Mouse (Mus musculus): Measurements from ENCODE around the gene Pip5k1b. TPM values are rescaled to one million over a fixed set of nuclear protein-coding genes. Genes with fewer than 3 reads are reported as not detected.
A peak's percentile ranks its signal among the peaks of the same experiment; 100 is the strongest.

Pip5k1b gene
- polyA plus RNA-seq, 1 experiment: 3.1 TPM

DNA sequence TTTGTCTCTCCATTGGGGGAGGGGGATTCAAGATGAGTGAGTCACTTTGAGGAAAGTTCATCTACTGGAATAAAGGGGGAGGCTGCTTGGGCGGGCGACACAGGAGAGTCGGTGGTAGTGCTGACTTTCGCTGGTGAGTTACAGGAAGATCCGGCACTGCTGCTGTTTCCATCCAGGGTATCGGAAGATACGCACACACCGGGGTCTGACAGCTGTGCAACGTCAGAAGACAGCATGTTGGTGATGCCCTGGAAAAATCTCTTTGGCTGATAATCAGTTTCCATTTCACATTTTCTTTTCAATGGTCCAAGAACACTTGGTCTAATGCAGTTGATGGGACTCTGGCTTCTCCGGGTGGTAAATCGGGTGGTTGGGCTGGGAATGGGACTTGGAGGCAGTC is 79.2 kb downstream of the Pip5k1b start:
- H3K9me3 ChIP-seq (ENCODE audit: control insufficient read depth, low read length): no peaks in the 10 kb centered on the region
- H3K4me1 ChIP-seq (ENCODE audit: control insufficient read depth): peaks cover 50% of the 10 kb centered on the region
- H3K36me3 ChIP-seq (ENCODE audit: control insufficient read depth): peaks cover 51% of the 10 kb centered on the region
- no peak for TF ChIP-seq GATA1 (IDR thresholded peaks at IDR 0.05; ENCODE audit: low read length)
- TF ChIP-seq TAL1 (IDR thresholded peaks at IDR 0.05; ENCODE audit: low read length): no peak
- H3K4me3 ChIP-seq (replicated peaks): peak overlapping the region; percentile 93
- no peaks in the 10 kb centered on the region for H3K27me3 ChIP-seq (ENCODE audit: control insufficient read depth)

DNA sequence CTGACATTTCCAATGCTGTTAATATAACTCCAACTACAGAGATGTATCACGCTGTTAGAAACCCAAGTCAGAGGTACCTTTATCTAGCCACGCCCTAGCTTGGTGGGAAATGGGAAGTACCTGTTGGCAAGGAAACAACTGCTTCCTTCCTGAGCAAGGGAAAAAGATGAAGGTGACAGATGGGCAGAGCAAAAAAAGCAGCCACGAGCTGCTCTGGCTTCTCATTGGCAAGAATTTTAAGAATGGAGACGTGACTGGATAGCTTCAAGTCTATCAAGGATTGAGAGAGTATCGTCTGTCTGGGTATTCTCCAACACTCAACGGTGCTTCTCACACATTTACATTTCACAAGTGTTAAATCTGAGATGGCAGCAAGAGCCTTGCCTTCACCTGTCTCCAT is 80.4 kb downstream of the Pip5k1b start:
- Histone ChIP-seq H3K4me3 (replicated peaks) (peak overlapping the region; percentile 93), H3K27me3 (ENCODE audit: control insufficient read depth) (no peaks in the 10 kb centered on the region), H3K4me1 (ENCODE audit: control insufficient read depth) (peaks cover 50% of the 10 kb centered on the region), H3K9me3 (ENCODE audit: control insufficient read depth, low read length) (no peaks in the 10 kb centered on the region), H3K36me3 (ENCODE audit: control insufficient read depth) (peaks cover 52% of the 10 kb centered on the region)
- TF ChIP-seq GATA1 (IDR thresholded peaks at IDR 0.05; ENCODE audit: low read length) (no peak), TAL1 (IDR thresholded peaks at IDR 0.05; ENCODE audit: low read length) (no peak)

DNA sequence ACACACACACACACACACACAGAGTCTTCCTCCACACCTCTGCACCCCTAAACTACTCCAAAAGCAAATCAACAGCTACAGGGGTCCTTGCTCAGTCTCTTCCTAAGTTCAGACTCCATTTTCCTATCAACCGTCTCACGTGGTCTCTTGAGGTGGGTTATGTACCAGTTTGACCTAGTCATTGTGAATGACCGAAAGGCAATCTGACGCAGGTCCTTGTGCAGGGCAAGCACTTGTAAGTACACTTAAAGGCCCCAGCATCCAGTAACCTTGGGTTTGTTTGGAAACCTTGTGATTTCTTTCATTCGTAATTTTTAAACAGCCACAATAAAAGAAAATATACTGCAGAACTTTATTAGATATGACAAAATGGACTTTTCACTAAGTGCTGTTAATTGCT is 83.2 kb downstream of the Pip5k1b start:
- Histone ChIP-seq H3K27me3 (ENCODE audit: control insufficient read depth) (no peaks in the 10 kb centered on the region), H3K9me3 (ENCODE audit: control insufficient read depth, low read length) (no peaks in the 10 kb centered on the region), H3K36me3 (ENCODE audit: control insufficient read depth) (peaks cover 48% of the 10 kb centered on the region), H3K4me3 (replicated peaks) (no peak overlapping the region), H3K4me1 (ENCODE audit: control insufficient read depth) (peaks cover 38% of the 10 kb centered on the region)
- TF ChIP-seq TAL1 (IDR thresholded peaks at IDR 0.05; ENCODE audit: low read length) (no peak), GATA1 (IDR thresholded peaks at IDR 0.05; ENCODE audit: low read length) (no peak)

DNA sequence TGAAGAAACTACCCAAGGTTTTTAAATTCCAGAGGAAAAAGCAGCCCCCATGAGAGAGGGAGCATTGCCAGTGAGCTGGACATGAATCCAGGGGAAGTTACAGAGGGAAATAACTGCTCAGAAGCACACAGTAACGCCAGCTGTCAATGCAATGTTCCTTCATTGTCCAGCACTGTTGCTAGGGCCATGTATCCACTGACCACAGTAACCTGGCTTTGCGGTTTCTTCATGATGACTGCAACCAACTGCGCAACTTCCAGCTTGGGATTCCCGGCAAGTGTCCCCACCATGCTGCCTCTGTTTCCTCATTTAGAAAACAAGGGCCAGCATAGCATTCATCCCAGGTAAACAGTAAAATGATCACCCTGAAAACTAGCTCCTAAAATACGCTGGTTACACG is 84.1 kb downstream of the Pip5k1b start:
- H3K4me1 ChIP-seq (ENCODE audit: control insufficient read depth): peaks cover 33% of the 10 kb centered on the region
- H3K27me3 ChIP-seq (ENCODE audit: control insufficient read depth): no peaks in the 10 kb centered on the region
- peaks cover 45% of the 10 kb centered on the region for H3K36me3 ChIP-seq (ENCODE audit: control insufficient read depth)
- no peak overlapping the region for H3K4me3 ChIP-seq (replicated peaks)
- no peaks in the 10 kb centered on the region for H3K9me3 ChIP-seq (ENCODE audit: control insufficient read depth, low read length)
- TF ChIP-seq TAL1 (IDR thresholded peaks at IDR 0.05; ENCODE audit: low read length): no peak
- TF ChIP-seq GATA1 (IDR thresholded peaks at IDR 0.05; ENCODE audit: low read length): no peak

DNA sequence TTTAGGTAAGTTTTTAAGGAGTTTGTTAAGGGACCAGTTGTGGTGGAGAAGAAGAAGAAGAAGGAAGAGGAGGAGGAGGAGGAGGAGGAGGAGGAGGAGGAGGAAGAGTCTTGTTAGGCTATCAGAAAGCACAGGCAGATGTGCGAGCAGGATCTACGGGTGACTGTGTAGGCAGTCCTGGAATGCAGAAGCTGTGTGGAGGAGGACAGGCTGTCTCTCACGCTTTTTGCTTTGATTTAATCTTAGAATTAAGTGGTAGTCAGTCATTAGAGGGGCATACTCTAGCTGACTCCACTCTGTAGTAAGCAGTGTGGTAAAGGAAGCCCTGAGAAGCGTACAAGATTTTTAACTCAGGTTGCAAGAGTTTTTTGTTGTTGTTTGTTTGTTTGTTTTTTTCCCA is 86.5 kb downstream of the Pip5k1b start:
- no peaks in the 10 kb centered on the region for H3K27me3 ChIP-seq (ENCODE audit: control insufficient read depth)
- H3K36me3 ChIP-seq (ENCODE audit: control insufficient read depth): peaks cover 31% of the 10 kb centered on the region
- H3K4me3 ChIP-seq (replicated peaks): no peak overlapping the region
- TF ChIP-seq GATA1 (IDR thresholded peaks at IDR 0.05; ENCODE audit: low read length): no peak
- no peak for TF ChIP-seq TAL1 (IDR thresholded peaks at IDR 0.05; ENCODE audit: low read length)
- peaks cover 3% of the 10 kb centered on the region; the same call in 1 of the 2 replicates for H3K9me3 ChIP-seq (ENCODE audit: control insufficient read depth, low read length)
- peaks cover 15% of the 10 kb centered on the region for H3K4me1 ChIP-seq (ENCODE audit: control insufficient read depth)

DNA sequence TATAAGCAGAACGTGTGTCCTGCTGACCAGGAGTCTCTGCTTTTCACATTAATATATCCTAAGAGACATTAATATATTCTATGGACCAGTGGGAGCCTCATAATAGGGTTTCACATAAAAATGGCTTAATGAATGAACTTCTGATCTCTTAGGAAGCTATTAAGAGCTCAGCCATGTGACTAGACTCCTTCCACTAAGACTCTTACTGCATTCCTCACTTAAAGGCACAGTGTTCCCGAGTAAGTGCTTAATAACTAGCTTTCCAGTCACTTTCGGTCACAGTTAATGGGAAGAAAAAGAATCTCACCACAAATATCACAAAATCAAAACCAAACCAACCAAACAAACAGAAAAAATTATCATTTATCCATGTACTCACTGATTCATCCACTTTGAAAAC is 87.1 kb downstream of the Pip5k1b start:
- peaks cover 25% of the 10 kb centered on the region for H3K36me3 ChIP-seq (ENCODE audit: control insufficient read depth)
- no peaks in the 10 kb centered on the region for H3K27me3 ChIP-seq (ENCODE audit: control insufficient read depth)
- no peak overlapping the region for H3K4me3 ChIP-seq (replicated peaks)
- no peak for TF ChIP-seq GATA1 (IDR thresholded peaks at IDR 0.05; ENCODE audit: low read length)
- no peak for TF ChIP-seq TAL1 (IDR thresholded peaks at IDR 0.05; ENCODE audit: low read length)
- H3K9me3 ChIP-seq (ENCODE audit: control insufficient read depth, low read length): peaks cover 5% of the 10 kb centered on the region; the same call in 1 of the 2 replicates
- peaks cover 11% of the 10 kb centered on the region for H3K4me1 ChIP-seq (ENCODE audit: control insufficient read depth)

DNA sequence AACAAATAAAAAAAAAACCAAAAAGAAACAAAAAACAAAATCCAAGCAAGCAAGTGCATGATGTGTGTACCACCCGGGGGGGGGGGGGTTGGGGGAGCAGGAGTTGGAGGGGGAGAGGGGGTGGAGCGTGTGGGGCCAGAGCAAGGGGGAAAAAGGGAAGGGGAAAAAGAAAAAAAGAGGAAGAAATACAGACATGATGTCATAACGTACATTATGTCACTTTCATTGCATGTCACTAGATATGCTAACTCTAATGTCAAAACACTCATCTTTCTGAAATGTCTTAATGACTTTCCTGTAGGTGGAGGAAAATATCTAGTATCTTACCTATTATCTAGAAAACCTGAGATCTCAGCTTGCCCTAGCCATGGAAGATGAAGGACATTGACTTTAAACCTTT is 92.7 kb downstream of the Pip5k1b start:
- TF ChIP-seq TAL1 (IDR thresholded peaks at IDR 0.05; ENCODE audit: low read length) (no peak), GATA1 (IDR thresholded peaks at IDR 0.05; ENCODE audit: low read length) (no peak)

DNA sequence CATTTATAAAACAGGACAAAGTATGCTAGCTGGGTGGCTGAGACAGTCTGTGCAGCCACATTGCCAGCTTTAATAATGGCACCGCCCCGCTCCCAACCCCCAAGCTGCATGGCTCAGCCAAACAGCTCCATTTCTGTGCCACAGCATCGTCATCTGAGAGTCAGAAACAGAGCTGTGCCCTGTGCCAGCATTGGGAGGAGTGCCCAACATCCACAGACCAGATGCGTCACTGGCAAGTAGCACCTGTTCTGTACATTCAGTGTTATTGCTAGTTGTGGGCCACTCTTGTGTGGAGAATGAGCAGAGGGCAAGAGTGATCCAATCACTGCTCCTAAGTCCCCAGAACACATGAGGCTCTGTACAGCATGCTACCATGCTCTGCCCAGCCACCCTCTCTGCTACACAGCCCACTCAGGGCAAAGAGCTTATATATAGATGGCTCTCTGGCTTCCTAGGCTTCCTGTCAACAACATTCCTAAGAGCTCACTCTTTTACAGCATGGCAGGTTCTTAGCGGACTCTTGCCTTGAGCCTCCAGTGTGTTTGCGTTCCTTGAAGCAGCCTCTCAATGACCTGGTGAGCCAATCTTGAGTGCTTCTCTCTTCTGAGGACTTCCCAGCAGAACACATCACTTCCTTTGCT is 99.0 kb downstream of the Pip5k1b start:
- no peaks in the 10 kb centered on the region for H3K27me3 ChIP-seq (ENCODE audit: control insufficient read depth)
- TF ChIP-seq TAL1 (IDR thresholded peaks at IDR 0.05; ENCODE audit: low read length) (no peak), GATA1 (IDR thresholded peaks at IDR 0.05; ENCODE audit: low read length) (no peak)

More for the DNA sequence above, 92.7 kb downstream of the Pip5k1b start:
- H3K36me3 ChIP-seq (ENCODE audit: control insufficient read depth): peaks cover 5% of the 10 kb centered on the region
- H3K4me1 ChIP-seq (ENCODE audit: control insufficient read depth): peaks cover 2% of the 10 kb centered on the region; the same call in 1 of the 2 replicates
- H3K9me3 ChIP-seq (ENCODE audit: control insufficient read depth, low read length): peaks cover 5% of the 10 kb centered on the region; the same call in 1 of the 2 replicates
- H3K4me3 ChIP-seq (replicated peaks): no peak overlapping the region
- H3K27me3 ChIP-seq (ENCODE audit: control insufficient read depth): no peaks in the 10 kb centered on the region

DNA sequence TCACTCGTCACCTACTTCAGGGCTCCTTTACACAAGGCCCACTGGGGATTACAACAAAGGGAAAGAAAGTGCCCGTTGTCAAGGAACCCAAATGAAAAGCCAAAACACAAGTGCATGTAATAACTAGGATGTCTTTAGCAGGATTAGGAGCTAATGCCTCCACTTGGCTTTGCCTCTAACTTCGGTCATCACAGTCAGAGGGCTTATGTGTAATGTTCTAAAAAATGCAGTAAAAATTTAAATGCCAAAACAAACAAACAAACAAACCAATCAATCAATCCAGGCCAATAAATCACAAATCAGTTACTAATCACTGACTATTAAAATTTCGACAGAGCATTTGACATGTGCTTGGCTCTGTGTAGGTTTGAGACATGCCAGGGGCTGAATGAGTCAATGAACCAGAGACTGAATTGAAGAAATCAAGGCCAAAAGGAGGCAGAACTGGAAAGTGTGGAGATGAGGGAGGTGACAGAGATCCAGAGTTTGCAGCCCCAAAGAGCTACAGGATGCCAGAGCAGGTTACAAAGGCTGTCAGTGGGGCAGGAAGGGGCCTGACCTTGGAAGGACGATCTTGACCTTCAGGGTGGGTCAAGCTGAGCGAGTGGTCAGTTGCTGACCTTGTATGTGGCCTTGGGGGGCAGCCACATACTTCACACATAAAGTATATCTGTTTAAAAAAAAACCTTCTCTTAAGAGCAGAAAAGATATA is 100.3 kb downstream of the Pip5k1b start:
- Histone ChIP-seq H3K36me3 (ENCODE audit: control insufficient read depth) (peaks cover 3% of the 10 kb centered on the region; the same call in 1 of the 2 replicates), H3K4me1 (ENCODE audit: control insufficient read depth) (peaks cover 47% of the 10 kb centered on the region), H3K9me3 (ENCODE audit: control insufficient read depth, low read length) (no peaks in the 10 kb centered on the region), H3K27me3 (ENCODE audit: control insufficient read depth) (no peaks in the 10 kb centered on the region), H3K4me3 (replicated peaks) (no peak overlapping the region)
- TF ChIP-seq GATA1 (IDR thresholded peaks at IDR 0.05; ENCODE audit: low read length) (no peak), TAL1 (IDR thresholded peaks at IDR 0.05; ENCODE audit: low read length) (no peak)

More for the DNA sequence above, 99.0 kb downstream of the Pip5k1b start:
- no peaks in the 10 kb centered on the region for H3K9me3 ChIP-seq (ENCODE audit: control insufficient read depth, low read length)
- H3K4me3 ChIP-seq (replicated peaks): no peak overlapping the region
- peaks cover 3% of the 10 kb centered on the region; the same call in 1 of the 2 replicates for H3K36me3 ChIP-seq (ENCODE audit: control insufficient read depth)
- peaks cover 42% of the 10 kb centered on the region for H3K4me1 ChIP-seq (ENCODE audit: control insufficient read depth)
